Mouse (Mus musculus): ENCODE data around the gene Sipa1.

DNA sequence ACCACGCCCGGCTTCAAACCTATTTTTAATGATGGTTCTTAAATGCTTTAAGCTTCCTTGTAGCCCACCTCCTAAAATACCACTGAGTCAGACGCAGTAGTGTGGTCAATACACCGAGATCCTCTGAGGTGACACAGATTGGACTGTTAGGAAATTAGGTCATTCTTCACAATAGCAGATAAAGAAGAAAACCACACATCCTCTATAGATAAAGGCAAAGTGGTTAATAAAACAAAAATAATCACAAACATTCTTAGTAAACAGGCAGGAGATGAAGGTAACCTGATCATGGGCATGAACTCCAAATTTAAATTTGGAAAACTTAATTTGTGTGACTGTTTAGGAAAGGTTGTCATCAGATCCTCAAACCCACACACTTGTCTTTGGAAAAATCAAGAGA, 43.5 kb downstream of the Sipa1 start:
- no peak for TF ChIP-seq USF1 (IDR thresholded peaks at IDR 0.05; ENCODE audit: low read depth, low read length)
- no peak for TF ChIP-seq RAD21 (IDR thresholded peaks at IDR 0.05; ENCODE audit: low read depth, low read length)
- no peak for TF ChIP-seq TCF12 (IDR thresholded peaks at IDR 0.05; ENCODE audit: low read depth, low read length)

Data from MEL (cell line).